Mouse (Mus musculus): Measurements from ENCODE around the gene Tcf7l1.

Gene Tcf7l1

DNA sequence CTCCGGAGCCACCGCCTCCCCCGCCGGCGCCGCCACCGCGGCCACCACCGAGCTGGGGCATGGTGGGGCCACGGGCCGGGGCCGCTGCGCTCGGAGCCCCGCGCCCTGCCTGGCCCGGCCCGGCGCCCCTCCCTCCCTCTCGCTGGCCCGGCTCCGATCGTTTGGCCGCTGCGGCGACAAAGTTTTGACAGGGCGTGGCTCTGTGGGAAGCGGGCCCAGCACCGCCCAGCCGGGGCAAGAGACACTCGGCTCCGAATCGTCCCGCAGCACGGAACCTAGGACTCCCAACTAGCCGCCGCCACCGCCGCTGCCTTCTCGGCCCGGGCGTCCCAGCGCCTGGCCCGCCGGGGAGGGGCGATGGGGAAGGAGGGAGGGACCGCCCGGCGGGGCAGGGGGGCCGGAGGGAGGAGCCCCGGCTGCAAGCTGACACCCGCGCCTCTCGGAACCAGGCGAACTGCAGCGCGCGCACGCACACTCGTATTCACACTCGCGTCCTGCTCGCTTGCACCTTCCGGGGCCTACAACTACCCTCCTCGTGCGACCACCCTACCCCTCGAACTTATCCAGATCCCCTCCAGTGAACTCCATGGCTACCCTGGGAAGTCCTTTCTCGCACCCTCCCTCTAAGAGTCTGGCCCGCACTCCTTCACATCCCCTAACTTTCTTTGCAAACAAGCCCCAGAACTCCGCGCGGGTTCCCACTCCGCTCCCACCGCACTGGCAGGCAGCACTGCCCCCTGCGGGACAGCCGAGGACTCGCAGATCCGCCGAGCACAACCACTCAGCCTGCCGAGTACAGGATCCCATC lies at the start of gene Tcf7l1:
Gene Tcf7l1 (minus strand): TSS at position 363 of the 808 bp plus-strand sequence.
- in situ Hi-C loops (cut with MboI; ENCODE audit: low pct_unique_long_range_greater_than_20kb in 1 of 2, low sequenced_read_pairs in 2 of 2, unreplicated experiment in 1 of 2), result loop anchor here (10.0 to 25.0 kb wide), 2 partner anchors 127 to 164 kb away; no protein-coding TSS in a partner anchor

- in situ Hi-C loops (cut with MboI; ENCODE audit: low pct_unique_long_range_greater_than_20kb in 1 of 2, low sequenced_read_pairs in 2 of 2, unreplicated experiment in 1 of 2), result loop anchor here (10.0 to 25.0 kb wide), 3 partner anchors 275 to 425 kb away; partner anchors contain the start of gene Ggcx (in 1 of the 2)
These were observed 48.7 kb upstream of the Tcf7l1 start for GRCm38 (mm10) chr6:72837756-72838155.

GRCm38 (mm10) chr6:72834518-72834917 lies 45.5 kb upstream of the Tcf7l1 start:
- in situ Hi-C loops (cut with MboI; ENCODE audit: low pct_unique_long_range_greater_than_20kb in 1 of 2, low sequenced_read_pairs in 2 of 2, unreplicated experiment in 1 of 2), result loop anchor here (5.0 to 25.0 kb wide), 4 partner anchors 272 to 422 kb away; partner anchors contain the start of gene Ggcx (in 1 of the 2)

- in situ Hi-C loops (cut with MboI; ENCODE audit: low pct_unique_long_range_greater_than_20kb in 1 of 2, low sequenced_read_pairs in 2 of 2, unreplicated experiment in 1 of 2), result loop anchor here (5.0 to 25.0 kb wide), 4 partner anchors 270 to 420 kb away; partner anchors contain the start of gene Ggcx (in 1 of the 2)
These were observed 42.8 kb upstream of the Tcf7l1 start for GRCm38 (mm10) chr6:72831858-72832257.

DNA sequence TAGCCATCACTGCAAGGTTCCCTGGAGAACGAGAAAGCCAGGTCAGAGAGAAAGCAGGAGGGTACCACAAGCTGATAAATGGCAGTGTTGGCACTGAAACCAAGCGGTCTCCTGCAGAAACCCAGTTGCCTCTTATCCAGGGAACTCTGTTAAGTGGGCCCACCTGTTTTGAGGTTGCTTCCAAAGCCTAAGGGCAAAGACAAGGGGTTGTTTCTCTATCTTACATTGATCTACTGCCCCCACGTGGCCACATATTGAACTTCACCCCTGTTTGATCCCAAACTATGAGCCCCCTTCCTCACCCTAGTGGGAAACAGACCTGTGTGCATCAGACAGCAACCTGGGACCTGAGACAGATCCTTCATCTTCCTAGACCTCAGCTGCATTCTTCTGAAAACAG lies 42.2 kb upstream of the Tcf7l1 start:
- in situ Hi-C loops (cut with MboI; ENCODE audit: low pct_unique_long_range_greater_than_20kb in 1 of 2, low sequenced_read_pairs in 2 of 2, unreplicated experiment in 1 of 2), result loop anchor here (5.0 to 25.0 kb wide), 4 partner anchors 269 to 419 kb away; partner anchors contain the start of gene Ggcx (in 1 of the 2)

DNA sequence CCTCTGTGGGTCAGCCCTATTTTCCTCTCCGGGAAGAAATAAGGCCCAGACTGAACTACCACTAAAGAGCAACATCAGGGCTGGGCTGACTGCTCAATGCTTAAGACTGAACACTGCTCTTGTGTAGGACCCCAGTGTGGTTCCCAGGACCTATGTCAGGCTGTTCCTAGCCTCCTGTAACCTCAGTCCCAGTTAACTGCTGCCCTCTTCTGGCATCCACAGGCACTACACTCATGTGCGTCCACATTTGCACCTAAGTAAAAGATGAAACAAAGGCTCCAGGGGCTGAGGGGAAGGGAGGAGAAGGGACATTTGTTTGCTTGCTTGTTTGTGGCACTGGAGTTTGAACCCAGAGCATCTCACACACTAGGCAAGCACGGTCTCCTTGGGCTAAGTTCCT lies 39.8 kb upstream of the Tcf7l1 start:
- in situ Hi-C loops (cut with MboI; ENCODE audit: low pct_unique_long_range_greater_than_20kb in 1 of 2, low sequenced_read_pairs in 2 of 2, unreplicated experiment in 1 of 2), result loop anchor here (25.0 kb wide), 2 partner anchors 267 to 417 kb away; partner anchors contain the start of gene Ggcx (in 1 of the 2)

DNA sequence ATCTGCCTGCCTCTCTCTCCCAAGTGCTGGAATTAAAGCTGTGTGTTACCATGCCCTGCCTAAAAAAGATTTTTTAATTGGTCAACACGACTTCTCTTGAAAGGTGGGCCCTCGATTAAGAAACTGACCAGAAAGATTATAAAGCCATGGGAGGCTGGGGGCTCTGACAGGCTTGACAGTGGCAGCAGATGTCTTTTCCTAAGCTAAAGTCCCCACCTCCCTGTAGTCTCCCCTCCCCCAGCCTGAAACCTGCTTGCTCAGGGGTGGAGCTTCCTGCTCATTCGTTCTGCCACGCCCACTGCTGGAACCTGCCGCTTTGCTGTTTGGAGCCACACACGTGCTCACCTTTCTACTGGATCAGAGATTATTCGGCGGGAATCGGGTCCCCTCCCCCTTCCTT lies 39.0 kb upstream of the Tcf7l1 start:
- in situ Hi-C loops (cut with MboI; ENCODE audit: low pct_unique_long_range_greater_than_20kb in 1 of 2, low sequenced_read_pairs in 2 of 2, unreplicated experiment in 1 of 2), result loop anchor here (25.0 kb wide), 2 partner anchors 266 to 416 kb away; partner anchors contain the start of gene Ggcx (in 1 of the 2)

- in situ Hi-C loops (cut with MboI; ENCODE audit: low pct_unique_long_range_greater_than_20kb in 1 of 2, low sequenced_read_pairs in 2 of 2, unreplicated experiment in 1 of 2), result loop anchor here (25.0 kb wide), 2 partner anchors 263 to 413 kb away; partner anchors contain the start of gene Ggcx (in 1 of the 2)
These were observed 36.7 kb upstream of the Tcf7l1 start for GRCm38 (mm10) chr6:72825762-72826161.

DNA sequence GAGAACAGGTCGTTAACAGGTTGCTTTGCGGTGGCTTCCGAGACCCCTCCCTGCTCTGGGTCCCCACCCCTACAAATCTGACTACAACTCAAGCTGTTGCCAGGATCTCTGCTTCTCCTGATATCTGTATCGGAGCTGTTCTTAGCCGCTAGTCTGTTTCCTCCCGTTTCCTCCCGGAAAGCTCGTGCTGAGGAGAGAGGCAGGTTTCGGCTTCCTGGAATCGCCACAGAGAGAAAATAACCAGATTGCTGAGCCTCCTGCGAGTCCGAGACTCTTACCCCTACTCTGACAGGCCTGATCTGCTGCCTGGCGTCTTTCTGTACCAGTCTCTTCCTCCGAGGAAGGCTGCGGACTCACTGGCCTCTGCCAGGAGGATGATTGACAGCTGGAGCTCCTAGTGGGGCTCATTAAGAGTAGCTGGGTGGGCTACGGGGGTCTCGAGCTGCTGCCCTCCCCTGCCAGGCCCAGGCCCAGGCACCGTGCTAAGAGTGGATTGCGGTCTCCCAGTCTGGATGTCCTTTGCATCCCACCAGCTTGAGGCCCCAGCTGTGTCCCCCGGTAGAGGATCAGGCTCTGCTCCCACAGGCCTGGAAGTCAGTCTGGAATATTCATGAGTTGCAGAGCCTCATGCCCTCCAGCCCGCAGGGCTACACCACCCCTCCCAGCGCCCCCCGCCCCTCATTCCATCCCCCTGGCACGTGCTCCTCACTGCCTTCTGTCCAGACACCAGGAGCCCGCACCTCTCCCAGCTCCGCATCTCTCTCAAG lies 36.1 kb upstream of the Tcf7l1 start:
- in situ Hi-C loops (cut with MboI; ENCODE audit: low pct_unique_long_range_greater_than_20kb in 1 of 2, low sequenced_read_pairs in 2 of 2, unreplicated experiment in 1 of 2), result loop anchor here (25.0 kb wide), 2 partner anchors 263 to 413 kb away; partner anchors contain the start of gene Ggcx (in 1 of the 2)

DNA sequence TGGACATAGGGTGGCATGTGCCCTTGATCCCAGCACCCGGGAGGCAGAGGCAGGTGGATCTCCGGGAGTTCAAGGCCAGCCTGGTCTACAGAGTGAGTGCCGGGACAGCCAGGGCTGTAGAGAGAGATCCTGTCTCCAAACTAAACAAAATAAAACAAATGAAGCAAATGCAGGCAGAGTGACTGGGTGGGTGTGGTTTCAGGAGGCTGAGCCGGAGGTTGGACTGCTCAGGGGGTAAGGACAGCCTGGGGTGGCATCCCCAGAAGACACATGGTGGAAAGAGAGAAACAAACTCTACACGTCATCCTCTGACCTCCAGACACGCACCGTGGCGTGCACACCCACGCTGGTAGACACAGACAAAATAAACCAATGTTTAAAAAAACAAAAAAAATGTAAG lies 24.4 kb upstream of the Tcf7l1 start:
- in situ Hi-C loops (cut with MboI; ENCODE audit: low pct_unique_long_range_greater_than_20kb in 1 of 2, low sequenced_read_pairs in 2 of 2, unreplicated experiment in 1 of 2), result no loop called here

GRCm38 (mm10) chr6:72810248-72810647 lies 21.2 kb upstream of the Tcf7l1 start:
- in situ Hi-C loops (cut with MboI; ENCODE audit: low pct_unique_long_range_greater_than_20kb in 1 of 2, low sequenced_read_pairs in 2 of 2, unreplicated experiment in 1 of 2), result no loop called here

- in situ Hi-C loops (cut with MboI; ENCODE audit: low pct_unique_long_range_greater_than_20kb in 1 of 2, low sequenced_read_pairs in 2 of 2, unreplicated experiment in 1 of 2), result no loop called here
These were observed 20.6 kb upstream of the Tcf7l1 start for GRCm38 (mm10) chr6:72809522-72810149.

- in situ Hi-C loops (cut with MboI; ENCODE audit: low pct_unique_long_range_greater_than_20kb in 1 of 2, low sequenced_read_pairs in 2 of 2, unreplicated experiment in 1 of 2), result no loop called here
These were observed 19.3 kb upstream of the Tcf7l1 start for GRCm38 (mm10) chr6:72808342-72808741.

GRCm38 (mm10) chr6:72803669-72804068 lies 14.6 kb upstream of the Tcf7l1 start:
- in situ Hi-C loops (cut with MboI; ENCODE audit: low pct_unique_long_range_greater_than_20kb in 1 of 2, low sequenced_read_pairs in 2 of 2, unreplicated experiment in 1 of 2), result no loop called here

DNA sequence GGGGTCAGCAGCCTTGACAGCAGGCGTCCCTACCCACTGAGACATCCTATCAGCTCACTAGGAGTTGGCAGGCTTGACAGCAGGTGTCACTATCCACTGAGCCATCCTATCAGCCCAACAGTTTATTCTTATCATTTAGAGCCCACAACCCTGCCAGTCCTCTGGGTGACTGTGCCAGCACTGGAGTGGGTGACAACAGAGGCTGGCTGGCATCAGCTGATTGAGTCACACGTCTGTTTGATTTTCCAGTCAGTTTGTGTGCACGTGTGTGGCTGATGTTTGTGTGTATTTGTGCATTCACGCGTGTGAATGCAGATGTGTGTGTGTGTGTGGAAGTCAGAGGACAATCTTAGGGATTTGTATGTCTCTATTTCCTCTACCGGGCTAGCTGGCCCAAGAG lies 13.1 kb upstream of the Tcf7l1 start:
- in situ Hi-C loops (cut with MboI; ENCODE audit: low pct_unique_long_range_greater_than_20kb in 1 of 2, low sequenced_read_pairs in 2 of 2, unreplicated experiment in 1 of 2), result no loop called here

DNA sequence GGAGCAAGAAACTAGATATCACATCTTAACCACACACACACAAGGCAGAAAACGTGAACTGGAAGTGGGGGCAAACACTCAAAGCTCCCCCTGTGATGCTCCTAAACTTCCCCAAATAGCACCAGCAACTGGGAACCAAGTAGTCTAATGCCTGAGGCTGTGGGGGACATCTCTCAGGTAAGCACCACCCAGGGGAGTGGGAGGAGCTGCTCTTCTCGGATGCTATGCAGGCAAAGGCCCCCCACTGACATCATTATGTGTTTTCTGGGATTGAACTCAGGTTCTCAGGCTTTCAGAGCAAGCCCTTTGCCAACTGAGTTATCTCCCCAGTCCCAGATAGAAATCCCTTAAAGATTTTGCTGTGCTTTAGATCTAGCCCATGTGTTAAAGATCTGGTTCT lies 11.6 kb upstream of the Tcf7l1 start:
- in situ Hi-C loops (cut with MboI; ENCODE audit: low pct_unique_long_range_greater_than_20kb in 1 of 2, low sequenced_read_pairs in 2 of 2, unreplicated experiment in 1 of 2), result no loop called here

- in situ Hi-C loops (cut with MboI; ENCODE audit: low pct_unique_long_range_greater_than_20kb in 1 of 2, low sequenced_read_pairs in 2 of 2, unreplicated experiment in 1 of 2), result loop anchor here in 1 of 2 experiments (25.0 kb wide), 1 partner anchor 135 kb away; no protein-coding TSS in a partner anchor
These were observed 8.7 kb upstream of the Tcf7l1 start for GRCm38 (mm10) chr6:72797763-72798162.

- in situ Hi-C loops (cut with MboI; ENCODE audit: low pct_unique_long_range_greater_than_20kb in 1 of 2, low sequenced_read_pairs in 2 of 2, unreplicated experiment in 1 of 2), result loop anchor here in 1 of 2 experiments (25.0 kb wide), 1 partner anchor 133 kb away; no protein-coding TSS in a partner anchor
These were observed 6.4 kb upstream of the Tcf7l1 start for GRCm38 (mm10) chr6:72795444-72795843.

Measured in mouse embryonic stem cell (cell line).